Comparison of ENCODE assay signal across 11 mouse cellular contexts in the genomic region with DNA sequence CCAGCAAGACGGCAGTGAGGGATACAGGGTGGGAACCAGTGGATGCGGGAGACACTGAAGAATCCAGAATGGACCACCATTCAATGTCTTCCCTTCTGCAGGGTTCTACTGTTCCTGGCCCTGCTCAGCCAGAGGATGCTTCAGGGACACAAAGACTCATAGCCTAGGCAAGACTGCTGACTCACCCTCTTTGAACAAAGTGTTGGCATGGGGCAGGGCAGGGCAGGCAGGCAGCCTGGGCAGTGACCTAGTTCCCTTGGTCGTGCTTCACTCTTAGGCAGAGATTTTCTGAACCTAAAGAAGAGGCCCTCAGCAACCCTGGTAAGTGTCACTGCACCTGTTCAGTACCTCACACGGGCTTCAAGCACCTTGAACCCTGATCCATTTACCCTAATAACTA. TPM values are rescaled to one million over a fixed set of nuclear protein-coding genes. Genes with fewer than 3 reads are reported as not detected.
DNase-seq lines count a peak whose midpoint lies in the region; ATAC-seq and TF ChIP-seq lines count a peak whose summit lies in the region.
"Had no signal": no experiment of that assay in that cellular context is flagged by ENCODE, and none has a peak within 500 bp of the region (broad histone marks: within the 10 kb centered on the region; RNA-seq: fewer than 3 reads in every experiment).

No protein-coding gene starts in this region.

- H3K27me3 ChIP-seq in kidney, adult 2 months (replicated peaks; ENCODE audit: control insufficient read depth, insufficient read depth, low read length) = no peaks in the 10 kb centered on the region
- H3K27me3 ChIP-seq in kidney, embryonic 15.5 days = no peaks in the 10 kb centered on the region
- no peaks in the 10 kb centered on the region for H3K27me3 ChIP-seq in midbrain, postnatal 0 days (ENCODE audit: insufficient read depth, low read length)
- H3K27me3 ChIP-seq in thymus, adult 2 months (ENCODE audit: control insufficient read depth, insufficient read depth, low read length) = no peaks in the 10 kb centered on the region; the same call in 1 of the 2 replicates
- H3K27me3 ChIP-seq in midbrain, embryonic 13.5 days = no peaks in the 10 kb centered on the region
- H3K27me3 ChIP-seq: neural tube, embryonic 12.5 days had no signal

- DNase-seq in kidney, adult 2 months = peak; percentile 63
- peak; percentile 65 for DNase-seq in adrenal gland, postnatal 10 days
- DNase-seq in cerebellum, postnatal 36 days = peak; percentile 73 to 75
- DNase-seq in lung, postnatal 36 days = peak; percentile 61
- DNase-seq in midbrain, postnatal 0 days (ENCODE audit: low spot score) = no peak
- no peak for DNase-seq in thymus, adult 2 months

- no peaks in the 10 kb centered on the region for H3K9me3 ChIP-seq in kidney, embryonic 15.5 days (replicated peaks)
- H3K9me3 ChIP-seq in midbrain, postnatal 0 days (ENCODE audit: low read length) = no peaks in the 10 kb centered on the region
- no peaks in the 10 kb centered on the region for H3K9me3 ChIP-seq in midbrain, embryonic 13.5 days
- H3K9me3 ChIP-seq: neural tube, embryonic 12.5 days had no signal

- 64% methylated on average over 4 of the region's 4 CpGs for WGBS in kidney, adult 2 months
- WGBS in kidney, embryonic 15.5 days = 87% methylated on average over 4 of the region's 4 CpGs
- WGBS in midbrain, postnatal 0 days = 91% methylated on average over 4 of the region's 4 CpGs
- WGBS in thymus, adult 2 months = 78% methylated on average over 4 of the region's 4 CpGs
- 92% methylated on average over 4 of the region's 4 CpGs for WGBS in midbrain, embryonic 13.5 days

- peaks cover 25% of the 10 kb centered on the region for H3K4me1 ChIP-seq in kidney, adult 2 months (ENCODE audit: control insufficient read depth, insufficient read depth, low read length)
- H3K4me1 ChIP-seq in kidney, embryonic 15.5 days = peaks cover 18% of the 10 kb centered on the region; the same call in 1 of the 2 replicates
- H3K4me1 ChIP-seq in midbrain, postnatal 0 days (ENCODE audit: insufficient read depth, low read length) = no peaks in the 10 kb centered on the region
- H3K4me1 ChIP-seq in thymus, adult 2 months (replicated peaks; ENCODE audit: control insufficient read depth, insufficient read depth, low read length) = no peaks in the 10 kb centered on the region
- H3K4me1 ChIP-seq in midbrain, embryonic 13.5 days (replicated peaks) = 0 out of 2 replicates have a peak, but pooled peaks cover 11% of the 10 kb centered on the region

- no peak overlapping the region for H3K9ac ChIP-seq in kidney, embryonic 15.5 days
- H3K9ac ChIP-seq in midbrain, postnatal 0 days (replicated peaks; ENCODE audit: low read length, poor library complexity, severe bottlenecking) = no peak overlapping the region
- H3K9ac ChIP-seq in midbrain, embryonic 13.5 days (replicated peaks) = no peak overlapping the region
- H3K9ac ChIP-seq: liver, embryonic 14.5 days; neural tube, embryonic 12.5 days had no signal

- no peaks in the 10 kb centered on the region for H3K36me3 ChIP-seq in kidney, adult 2 months (ENCODE audit: control insufficient read depth, insufficient read depth, low read length)
- no peaks in the 10 kb centered on the region for H3K36me3 ChIP-seq in kidney, embryonic 15.5 days
- H3K36me3 ChIP-seq in midbrain, postnatal 0 days (ENCODE audit: insufficient read depth, low read length) = no peaks in the 10 kb centered on the region
- H3K36me3 ChIP-seq in thymus, adult 2 months (ENCODE audit: control insufficient read depth, insufficient read depth, low read length) = no peaks in the 10 kb centered on the region
- 0 out of 2 replicates have a peak, but pooled peaks cover 10% of the 10 kb centered on the region for H3K36me3 ChIP-seq in midbrain, embryonic 13.5 days
- H3K36me3 ChIP-seq: neural tube, embryonic 12.5 days had no signal

- H3K27ac ChIP-seq in kidney, adult 2 months (ENCODE audit: insufficient read depth, low read depth, low read length) = no peak overlapping the region
- no peak overlapping the region for H3K27ac ChIP-seq in kidney, embryonic 15.5 days
- no peak overlapping the region for H3K27ac ChIP-seq in midbrain, postnatal 0 days (ENCODE audit: low read depth, low read length)
- H3K27ac ChIP-seq in thymus, adult 2 months (ENCODE audit: control insufficient read depth, insufficient read depth, low read length) = no peak overlapping the region
- H3K27ac ChIP-seq in midbrain, embryonic 13.5 days = no peak overlapping the region
- H3K27ac ChIP-seq: liver, embryonic 14.5 days; neural tube, embryonic 12.5 days had no signal

- H3K4me3 ChIP-seq in kidney, adult 2 months (ENCODE audit: insufficient read depth, low read depth, low read length) = no peak overlapping the region
- H3K4me3 ChIP-seq in kidney, embryonic 15.5 days (replicated peaks) = no peak overlapping the region
- no peak overlapping the region for H3K4me3 ChIP-seq in midbrain, postnatal 0 days (ENCODE audit: low read depth, low read length)
- H3K4me3 ChIP-seq in thymus, adult 2 months (ENCODE audit: control insufficient read depth, insufficient read depth, low read length) = no peak overlapping the region
- H3K4me3 ChIP-seq in midbrain, embryonic 13.5 days (replicated peaks) = no peak overlapping the region
- H3K4me3 ChIP-seq: neural tube, embryonic 12.5 days had no signal

- no peak for ATAC-seq in kidney, embryonic 15.5 days (replicated peaks; ENCODE audit: low FRiP score)
- no peak for ATAC-seq in midbrain, postnatal 0 days (ENCODE audit: low FRiP score)
- ATAC-seq in midbrain, embryonic 13.5 days = no peak

- H3K4me2 ChIP-seq in kidney, embryonic 15.5 days = no peak overlapping the region
- no peak overlapping the region for H3K4me2 ChIP-seq in midbrain, postnatal 0 days (ENCODE audit: low read depth, low read length, poor library complexity, severe bottlenecking)
- no peak overlapping the region for H3K4me2 ChIP-seq in midbrain, embryonic 13.5 days (replicated peaks)
- H3K4me2 ChIP-seq: neural tube, embryonic 12.5 days had no signal

- no peak for TF ChIP-seq CTCF in kidney, adult 2 months (conservative IDR thresholded peaks at IDR 0.05; ENCODE audit: insufficient read depth, insufficient read length, low read depth, low read length)
- TF ChIP-seq CTCF in midbrain, postnatal 0 days (IDR thresholded peaks at IDR 0.05) = no peak
- no peak for TF ChIP-seq CTCF in thymus, adult 2 months (IDR thresholded peaks at IDR 0.05; ENCODE audit: borderline replicate concordance, control insufficient read depth, extremely low read depth, insufficient read depth, low read length, poor library complexity)

- TF ChIP-seq POLR2A in kidney, adult 2 months (IDR thresholded peaks at IDR 0.05; ENCODE audit: low read depth, low read length) = no peak
- TF ChIP-seq POLR2A in thymus, adult 2 months (IDR thresholded peaks at IDR 0.05; ENCODE audit: control insufficient read depth, extremely low read depth, insufficient read depth, low read length, poor library complexity) = no peak

RNA-seq across cellular contexts. Expression of gene Rab40c, which starts 7.7 kb away (rescaled TPM):
- polyA plus RNA-seq in kidney, adult 2 months (2012; rRNA removed) = 31.3 and 34.8 TPM in 2 replicates
- 27.8 and 30.9 TPM in 2 replicates for polyA plus RNA-seq in kidney, embryonic 15.5 days (2015; fragmentation: Nextera tagmentation; extraction: Ambion mirVana)
- 10 to 100 TPM; 16.9 to 25.6 TPM for total RNA-seq in adrenal gland, postnatal 10 days (2021)
- 42.1 and 43.0 TPM in 2 replicates for total RNA-seq in midbrain, postnatal 0 days (2014; rRNA removed)
- polyA plus RNA-seq in midbrain, postnatal 0 days (2015; fragmentation: Nextera tagmentation; extraction: Ambion mirVana) = 36.2 and 38.9 TPM in 2 replicates
- polyA plus RNA-seq in thymus, adult 2 months (2012; rRNA removed) = 43.5 and 57.6 TPM in 2 replicates
- polyA plus RNA-seq in midbrain, embryonic 13.5 days (2015; fragmentation: Nextera tagmentation; extraction: Ambion mirVana) = 44.3 and 47.1 TPM in 2 replicates

RNA-seq across cellular contexts. Expression of gene Wfikkn1, which starts 31.2 kb away (rescaled TPM):
- 0.31 and 0.42 TPM in 2 replicates for polyA plus RNA-seq in kidney, adult 2 months (2012; rRNA removed)
- polyA plus RNA-seq in kidney, embryonic 15.5 days (2015; fragmentation: Nextera tagmentation; extraction: Ambion mirVana) = 0.49 and 0.56 TPM in 2 replicates
- 1 to 10 TPM in 1 of 2 experiments, under 1 TPM in 1; 0.78 to 2.7 TPM for total RNA-seq in adrenal gland, postnatal 10 days (2021)
- 0.77 and 1.7 TPM in 2 replicates for total RNA-seq in midbrain, postnatal 0 days (2014; rRNA removed)
- polyA plus RNA-seq in midbrain, postnatal 0 days (2015; fragmentation: Nextera tagmentation; extraction: Ambion mirVana) = 0.42 and 0.56 TPM in 2 replicates
- polyA plus RNA-seq in thymus, adult 2 months (2012; rRNA removed) = 2.9 and 3.7 TPM in 2 replicates
- 0.61 and 0.70 TPM in 2 replicates for polyA plus RNA-seq in midbrain, embryonic 13.5 days (2015; fragmentation: Nextera tagmentation; extraction: Ambion mirVana)

RNA-seq across cellular contexts. Expression of gene Pigq, which starts 32.9 kb away (rescaled TPM):
- polyA plus RNA-seq in kidney, adult 2 months (2012; rRNA removed) = 236 and 270 TPM in 2 replicates
- polyA plus RNA-seq in kidney, embryonic 15.5 days (2015; fragmentation: Nextera tagmentation; extraction: Ambion mirVana) = 72.2 and 76.4 TPM in 2 replicates
- 100 to 1,000 TPM; 101 to 118 TPM for total RNA-seq in adrenal gland, postnatal 10 days (2021)
- 73.6 and 111 TPM in 2 replicates for total RNA-seq in midbrain, postnatal 0 days (2014; rRNA removed)
- polyA plus RNA-seq in midbrain, postnatal 0 days (2015; fragmentation: Nextera tagmentation; extraction: Ambion mirVana) = 75.4 and 79.7 TPM in 2 replicates
- polyA plus RNA-seq in thymus, adult 2 months (2012; rRNA removed) = 133 and 134 TPM in 2 replicates
- 56.9 and 58.0 TPM in 2 replicates for polyA plus RNA-seq in midbrain, embryonic 13.5 days (2015; fragmentation: Nextera tagmentation; extraction: Ambion mirVana)

RNA-seq across cellular contexts. Expression of gene Nhlrc4, which starts 32.9 kb away (rescaled TPM):
- polyA plus RNA-seq in kidney, adult 2 months (2012; rRNA removed) = 16.0 and 21.0 TPM in 2 replicates
- polyA plus RNA-seq in kidney, embryonic 15.5 days (2015; fragmentation: Nextera tagmentation; extraction: Ambion mirVana) = 1.5 TPM in 2 replicates
- total RNA-seq in adrenal gland, postnatal 10 days (2021) = 1 to 10 TPM in 1 of 2 experiments, under 1 TPM in 1; 0.30 to 1.4 TPM
- 0.47 and 0.60 TPM in 2 replicates for total RNA-seq in midbrain, postnatal 0 days (2014; rRNA removed)
- polyA plus RNA-seq in midbrain, postnatal 0 days (2015; fragmentation: Nextera tagmentation; extraction: Ambion mirVana) = 0.35 and 0.91 TPM in 2 replicates
- polyA plus RNA-seq in thymus, adult 2 months (2012; rRNA removed) = 0.51 and 0.62 TPM in 2 replicates
- polyA plus RNA-seq in midbrain, embryonic 13.5 days (2015; fragmentation: Nextera tagmentation; extraction: Ambion mirVana) = 0.12 TPM in 1 of 2 replicates, not detected in the other
- polyA plus RNA-seq: intestine, embryonic 14.5 days had no signal

RNA-seq across cellular contexts. Expression of gene Mettl26, which starts 36.9 kb away (rescaled TPM):
- polyA plus RNA-seq in kidney, adult 2 months (2012; rRNA removed) = 509 and 656 TPM in 2 replicates
- 78.7 and 81.5 TPM in 2 replicates for polyA plus RNA-seq in kidney, embryonic 15.5 days (2015; fragmentation: Nextera tagmentation; extraction: Ambion mirVana)
- total RNA-seq in adrenal gland, postnatal 10 days (2021) = 10 to 100 TPM; 66.8 to 69.2 TPM
- 53.8 and 64.8 TPM in 2 replicates for total RNA-seq in midbrain, postnatal 0 days (2014; rRNA removed)
- polyA plus RNA-seq in midbrain, postnatal 0 days (2015; fragmentation: Nextera tagmentation; extraction: Ambion mirVana) = 67.3 and 74.0 TPM in 2 replicates
- polyA plus RNA-seq in thymus, adult 2 months (2012; rRNA removed) = 77.3 and 82.3 TPM in 2 replicates
- polyA plus RNA-seq in midbrain, embryonic 13.5 days (2015; fragmentation: Nextera tagmentation; extraction: Ambion mirVana) = 69.7 and 75.4 TPM in 2 replicates

Comparison
In these comparisons a context has a peak if more than half of its experiments do, and no peak if none do; other contexts are left out.
1. DNase-seq: peak in kidney, adult 2 months (single experiment), adrenal gland, postnatal 10 days (single experiment), cerebellum, postnatal 36 days (2 of 2) and lung, postnatal 36 days (single experiment); none in midbrain, postnatal 0 days (single experiment) and thymus, adult 2 months (single experiment).